Mouse (Mus musculus) gastrocnemius, postnatal 25 days (tissue): ENCODE data around the gene Slc45a3. TPM values are rescaled to one million over a fixed set of nuclear protein-coding genes. Genes with fewer than 3 reads are reported as not detected.

Source experiments
- DNase-seq: peaks from one replicate; pipeline ENCODE4 v3.0.0; 2022
- total RNA-seq, 2 experiments: library from RNA; stranded (reverse); gene quantifications; 1 replicate in 1 of 2; 2 replicates in 1 of 2; pipeline ENCODE4 v1.2.3; 2021

Gene Slc45a3
- total RNA-seq, 2 experiments from 2014 or later = 1.3 to 1.6 TPM

DNA sequence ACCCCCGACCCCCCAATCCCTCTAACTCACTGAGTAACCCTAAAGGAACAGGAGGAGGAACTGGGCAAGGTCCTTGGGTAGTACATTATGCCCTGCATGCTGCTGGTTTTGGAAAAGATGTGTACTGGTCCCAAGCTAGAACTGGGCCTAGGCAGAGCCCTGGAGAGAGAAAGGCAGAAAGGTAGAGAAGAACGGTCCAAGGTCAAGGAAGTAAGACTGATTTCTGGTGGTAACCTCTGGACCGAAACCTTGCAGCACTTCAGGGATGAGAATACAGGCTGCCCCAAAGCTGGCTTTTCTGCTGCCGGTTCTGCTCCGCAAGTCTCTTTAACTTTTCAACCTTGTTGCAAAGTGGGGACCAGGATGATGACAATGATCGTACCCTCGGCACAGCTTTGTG, 1.8 kb downstream of the Slc45a3 start:
- no peak for DNase-seq

GRCm38 (mm10) chr1:131965818-131966217, 3.1 kb downstream of the Slc45a3 start:
- DNase-seq = no peak

DNA sequence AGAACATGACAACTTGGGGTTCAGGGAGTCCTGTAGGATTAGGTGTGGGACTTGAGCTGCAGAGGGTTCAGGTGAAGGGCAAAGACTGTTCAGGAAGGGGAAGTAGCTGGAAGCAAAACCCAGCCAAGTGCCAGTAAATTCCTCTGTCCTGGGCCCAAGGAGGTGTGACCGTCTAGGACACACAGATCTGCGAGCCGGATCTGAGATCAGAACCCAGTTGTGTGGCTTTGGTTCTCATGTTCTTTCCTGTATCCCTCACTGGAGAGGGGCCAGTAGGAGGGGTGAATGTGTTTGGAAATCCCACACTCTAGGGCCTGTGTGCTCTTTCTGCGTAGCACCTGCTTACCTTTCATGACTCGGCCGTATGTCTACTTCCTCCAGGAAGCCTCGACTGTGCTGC, 4.6 kb downstream of the Slc45a3 start:
- no peak for DNase-seq

DNA sequence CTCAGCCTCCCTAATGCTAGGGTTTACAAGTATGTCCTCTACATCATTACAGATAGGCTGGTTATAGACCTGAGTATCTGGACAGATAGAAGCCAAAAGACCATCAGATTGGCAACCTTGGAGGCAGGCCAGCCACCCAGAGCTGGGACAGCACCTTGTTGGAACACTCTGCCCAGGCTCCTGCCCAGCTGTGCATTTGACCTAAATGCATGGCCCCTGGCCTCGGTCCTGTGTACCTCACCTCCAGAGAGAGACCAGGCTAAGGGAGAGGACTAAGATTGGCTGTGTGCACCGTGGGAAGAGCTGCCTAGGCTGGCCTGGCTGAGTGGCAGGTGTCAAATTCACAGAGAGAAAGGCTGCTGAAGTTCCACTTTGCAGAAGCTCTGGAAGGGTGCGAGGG, 5.8 kb downstream of the Slc45a3 start:
- DNase-seq = no peak

- no peak for DNase-seq
Observed at GRCm38 (mm10) chr1:131968983-131969382, 6.2 kb downstream of the Slc45a3 start.

GRCm38 (mm10) chr1:131969825-131970224, 7.1 kb downstream of the Slc45a3 start:
- no peak for DNase-seq

- no peak for DNase-seq
Observed at GRCm38 (mm10) chr1:131970322-131970660, 7.5 kb downstream of the Slc45a3 start.

DNA sequence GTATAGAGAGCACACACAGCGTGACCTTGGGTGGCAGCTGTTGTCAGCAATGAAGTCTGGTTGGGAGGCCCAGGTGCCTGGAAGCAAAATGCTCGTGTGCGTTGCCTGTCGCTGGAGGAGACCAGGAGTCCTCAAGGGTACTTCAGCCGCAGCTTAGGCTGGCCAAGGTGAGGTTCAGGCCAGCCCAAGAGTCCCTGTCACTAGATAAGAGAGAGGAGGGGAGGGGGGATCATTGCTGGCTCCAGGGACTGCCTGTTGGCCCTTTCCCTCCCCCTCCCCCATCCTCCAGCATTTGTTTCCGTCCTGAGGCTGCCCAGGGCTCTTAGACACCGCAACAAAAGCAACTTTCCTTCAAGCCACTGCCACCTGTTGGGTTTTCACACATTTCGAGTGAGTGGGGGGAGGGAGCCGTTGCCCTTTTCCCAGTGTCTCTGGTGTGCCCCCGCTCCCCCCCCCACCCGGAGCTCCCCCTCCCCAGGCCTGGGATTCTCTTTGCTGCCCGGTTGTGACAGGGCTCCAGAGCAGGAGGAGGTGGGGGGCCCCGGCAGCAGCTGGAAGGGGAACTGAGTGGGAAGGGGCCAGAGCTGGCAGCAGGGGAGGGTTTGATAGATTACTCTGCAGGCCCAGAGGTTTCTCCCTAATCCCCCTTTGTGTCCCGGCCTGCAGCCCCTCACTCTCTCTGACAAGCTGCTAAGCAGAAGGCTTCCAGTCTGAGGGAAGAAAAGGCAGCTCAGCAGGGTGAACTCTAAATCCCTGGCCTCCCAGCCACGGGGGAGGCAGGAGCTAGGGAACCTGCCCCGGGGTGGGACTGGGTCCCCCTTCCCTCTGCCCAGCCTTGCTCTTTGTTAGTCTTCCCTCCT, 8.1 kb downstream of the Slc45a3 start:
- DNase-seq = no peak

DNA sequence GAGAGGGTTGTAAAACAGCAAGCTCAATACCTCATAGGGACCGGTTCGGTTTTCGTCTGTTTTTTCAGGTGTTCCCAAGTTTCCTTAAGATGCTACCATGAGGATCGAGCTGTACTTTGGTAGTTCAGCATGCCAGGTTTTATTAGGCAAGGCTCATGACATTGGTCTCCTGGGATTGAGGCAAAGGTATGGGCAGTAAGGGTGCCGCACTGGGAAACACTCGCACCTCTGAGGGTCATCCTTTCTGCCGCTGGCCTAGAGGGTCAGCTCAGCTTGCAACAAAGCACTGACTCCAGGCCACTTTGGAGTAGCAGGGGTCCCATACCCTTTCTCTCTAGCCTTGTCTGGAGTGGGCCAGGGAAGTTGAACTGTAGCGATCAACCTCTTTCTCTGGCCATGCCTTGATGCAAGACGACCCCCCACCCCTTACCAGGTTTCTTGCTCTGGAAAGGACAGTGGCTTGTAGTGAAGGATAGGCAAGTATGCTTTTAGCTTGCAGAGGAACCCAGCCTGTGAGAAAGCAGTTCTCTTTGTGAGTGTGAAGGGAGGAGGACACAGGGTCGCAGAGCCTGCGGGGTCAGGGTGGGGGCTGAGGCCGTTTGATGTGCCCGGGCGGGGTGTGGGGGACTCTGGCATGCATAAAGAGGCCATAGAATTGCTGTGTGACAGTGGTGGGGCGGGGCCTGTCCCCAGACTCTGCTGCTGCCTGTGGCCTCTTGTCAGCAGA, 9.2 kb downstream of the Slc45a3 start:
- no peak for DNase-seq

- no peak for DNase-seq
Observed at GRCm38 (mm10) chr1:131972498-131973334, 9.9 kb downstream of the Slc45a3 start.

DNA sequence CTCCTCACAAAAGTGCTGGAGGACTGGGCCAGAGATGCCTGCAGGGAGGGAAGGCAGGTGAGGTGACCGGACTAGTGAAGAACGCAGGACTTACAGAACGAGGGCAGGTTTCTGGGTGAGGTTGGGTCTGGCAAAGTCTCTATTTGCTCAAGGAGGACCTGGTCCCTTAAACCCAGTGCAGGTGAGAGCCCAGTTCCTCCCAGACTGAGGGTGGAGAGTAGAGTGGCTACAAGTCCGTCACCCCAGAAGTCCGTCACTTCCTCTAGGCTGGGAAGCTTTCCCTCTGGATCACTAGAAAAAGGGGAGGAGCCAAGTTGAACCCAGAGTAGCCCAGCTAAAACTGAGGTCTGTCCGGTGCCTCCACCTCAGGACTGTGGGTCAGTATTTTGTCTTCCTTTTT, 11.2 kb downstream of the Slc45a3 start:
- no peak for DNase-seq

- no peak for DNase-seq
Observed at GRCm38 (mm10) chr1:131976886-131977285, 14.1 kb downstream of the Slc45a3 start.

- no peak for DNase-seq
Observed at GRCm38 (mm10) chr1:131980471-131980870, 17.7 kb downstream of the Slc45a3 start.

DNA sequence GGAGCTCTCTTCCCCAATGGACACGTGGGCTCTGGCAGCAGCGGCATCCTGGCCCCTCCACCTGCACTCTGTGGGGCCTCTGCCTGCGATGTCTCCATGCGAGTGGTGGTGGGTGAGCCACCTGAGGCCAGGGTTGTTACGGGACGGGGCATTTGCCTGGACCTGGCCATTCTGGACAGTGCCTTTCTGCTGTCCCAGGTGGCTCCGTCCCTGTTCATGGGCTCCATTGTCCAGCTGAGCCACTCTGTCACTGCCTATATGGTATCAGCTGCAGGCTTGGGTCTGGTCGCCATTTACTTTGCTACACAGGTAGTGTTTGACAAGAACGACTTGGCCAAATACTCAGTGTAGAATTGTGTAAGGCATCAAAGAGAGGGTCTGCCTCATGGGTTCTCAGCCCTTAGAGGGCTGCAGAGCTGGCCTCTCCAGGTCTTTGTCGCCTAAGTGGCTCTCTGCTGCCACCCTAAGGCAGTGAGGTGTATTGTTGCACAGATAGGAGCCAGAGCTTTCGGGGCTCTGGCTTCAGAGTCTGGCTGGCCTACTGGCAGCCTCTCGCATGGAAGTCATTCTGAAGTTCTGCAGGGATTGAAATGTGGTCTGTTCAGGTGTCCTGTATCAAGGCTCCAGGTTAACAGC, 18.7 kb downstream of the Slc45a3 start:
- DNase-seq = peak; percentile 46

DNA sequence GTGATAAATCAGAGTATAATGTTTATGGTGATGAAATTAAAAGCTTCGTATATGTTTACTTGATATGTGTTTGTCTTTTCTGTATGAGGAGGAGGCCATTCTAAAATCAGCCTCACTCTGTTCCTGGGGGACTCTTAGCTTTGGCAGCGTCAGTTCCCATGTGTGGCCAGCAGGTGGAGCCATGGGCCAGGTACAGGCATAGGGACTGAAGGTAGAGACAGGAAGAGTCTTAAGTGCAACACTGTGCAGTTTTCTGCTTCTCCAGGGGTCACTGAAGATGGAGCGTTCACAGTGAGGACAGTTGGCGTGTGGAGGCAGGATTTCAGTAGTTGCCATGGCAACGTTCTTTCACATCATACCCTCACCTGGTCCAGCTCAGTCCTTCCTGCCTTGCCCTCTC, 20.1 kb downstream of the Slc45a3 start:
- DNase-seq = peak; percentile 49

GRCm38 (mm10) chr1:131983806-131984205, 21.0 kb downstream of the Slc45a3 start:
- no peak for DNase-seq

- no peak for DNase-seq
Observed at GRCm38 (mm10) chr1:131987432-131987831, 24.7 kb downstream of the Slc45a3 start.

- DNase-seq = no peak
Observed at GRCm38 (mm10) chr1:131989476-131989875, 26.7 kb downstream of the Slc45a3 start.

GRCm38 (mm10) chr1:131990083-131990760, 27.5 kb downstream of the Slc45a3 start:
- no peak for DNase-seq

DNA sequence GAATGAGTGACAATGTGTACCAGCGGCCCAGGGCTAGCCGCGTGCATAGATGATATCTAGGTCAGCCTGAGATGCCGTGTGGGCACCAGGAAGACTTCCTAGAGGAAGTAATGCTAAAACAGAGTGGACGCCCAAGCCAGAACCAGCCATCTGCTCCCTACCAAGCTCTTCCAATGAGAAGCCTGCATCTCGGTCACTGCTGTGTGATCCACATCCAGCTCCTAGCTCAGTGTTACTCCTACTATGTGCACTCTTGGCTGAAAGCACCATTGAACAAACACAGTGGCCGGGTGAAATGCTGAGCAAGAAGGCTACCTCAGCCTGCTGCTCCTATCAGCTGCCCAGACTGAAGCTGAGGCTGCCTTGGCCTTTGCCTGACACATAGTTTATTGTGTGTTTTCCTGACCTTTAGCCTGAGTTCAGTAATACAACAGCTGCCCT, 29.8 kb downstream of the Slc45a3 start:
- DNase-seq = no peak
